Mouse (Mus musculus): ENCODE results near the gene Rad51b. TPM values are rescaled to one million over a fixed set of nuclear protein-coding genes. Genes with fewer than 3 reads are reported as not detected.
A peak's percentile ranks its signal among the peaks of the same experiment; 100 is the strongest.

Rad51b gene
- polyA plus RNA-seq, 1 experiment from 2014 or later = 8.0 TPM

DNA sequence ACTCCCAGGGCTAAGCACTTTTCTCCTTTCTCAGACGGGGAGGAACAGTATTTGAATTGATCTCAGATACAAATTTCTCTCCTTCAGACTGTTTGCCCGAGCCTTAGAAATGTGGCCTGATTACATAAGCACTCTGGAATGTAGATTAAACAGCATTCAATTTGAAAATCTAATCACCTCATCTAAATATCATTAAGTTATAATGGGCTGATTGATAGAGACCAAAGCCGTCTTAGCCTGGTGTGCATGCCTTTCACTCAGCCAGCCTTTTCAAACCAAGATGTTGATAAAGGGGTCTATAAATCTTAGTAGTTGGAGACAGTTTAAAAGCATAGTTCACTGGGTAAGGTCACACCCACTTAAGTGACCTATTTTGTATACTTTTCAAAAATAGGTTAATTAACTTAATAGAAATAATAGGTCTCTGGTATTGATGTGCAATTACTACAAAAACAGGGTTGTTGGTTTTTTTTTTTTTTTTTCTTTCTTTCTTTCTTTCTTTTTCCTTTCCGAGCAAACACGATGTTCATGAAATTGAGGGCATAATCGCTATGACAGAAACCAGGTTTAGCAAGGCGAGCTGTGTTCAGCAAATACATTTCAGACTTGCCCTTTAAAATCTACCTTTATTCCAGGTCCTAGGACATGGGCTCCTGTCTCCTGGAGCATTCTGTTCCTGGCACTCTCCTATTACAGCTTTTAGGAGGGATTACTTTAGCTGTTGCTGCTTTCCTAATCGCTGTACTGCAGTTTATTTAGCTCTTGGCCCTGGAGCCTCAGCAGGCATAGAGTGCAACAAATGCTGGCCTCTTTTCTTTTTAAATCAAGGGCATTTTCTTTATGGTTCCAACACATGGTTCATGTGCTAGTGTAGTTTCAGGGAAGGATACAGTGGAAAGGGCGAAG, 238.7 kb downstream of the Rad51b start:
- WGBS = 14% methylated on average over 9 of the region's 9 CpGs
- no peak for ATAC-seq (ENCODE audit: insufficient number of reproducible peaks, insufficient read depth, low FRiP score, low TSS enrichment, low read depth)
- Histone ChIP-seq H3K27me3 (no peaks in the 10 kb centered on the region), H3K4me3 (replicated peaks) (no peak overlapping the region), H3K27ac (peak overlapping the region; percentile 87), H3K9ac (replicated peaks) (no peak overlapping the region), H3K9me3 (no peaks in the 10 kb centered on the region), H3K36me3 (no peaks in the 10 kb centered on the region), H3K4me1 (replicated peaks) (peaks cover 45% of the 10 kb centered on the region), H3K4me2 (no peak overlapping the region)

DNA sequence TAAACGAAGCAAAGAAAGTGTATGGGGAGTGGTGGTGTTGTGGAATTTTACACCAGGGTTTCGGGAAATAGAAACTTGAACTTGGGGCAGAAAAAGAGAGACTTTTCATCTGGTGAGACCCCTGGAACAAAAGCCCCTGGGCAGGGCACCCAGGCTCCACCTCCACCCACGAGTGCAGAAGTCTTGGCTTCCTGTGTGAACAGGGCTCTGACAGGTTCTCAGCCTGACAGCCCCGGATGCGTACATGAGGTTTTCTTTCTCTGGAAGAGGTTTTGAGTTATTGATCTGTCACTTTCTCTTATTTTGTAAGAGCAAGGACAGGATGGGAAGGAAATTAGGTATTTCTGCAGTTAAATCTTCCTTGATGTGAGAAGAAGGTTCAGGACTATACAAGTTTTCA, 243.1 kb downstream of the Rad51b start:
- H3K4me2 ChIP-seq = no peak overlapping the region
- no peaks in the 10 kb centered on the region for H3K36me3 ChIP-seq
- peaks cover 15% of the 10 kb centered on the region for H3K4me1 ChIP-seq (replicated peaks)
- H3K9me3 ChIP-seq = no peaks in the 10 kb centered on the region
- H3K9ac ChIP-seq (replicated peaks) = no peak overlapping the region
- WGBS = 59% methylated on average over 5 of the region's 5 CpGs
- H3K27me3 ChIP-seq = no peaks in the 10 kb centered on the region
- ATAC-seq (ENCODE audit: insufficient number of reproducible peaks, insufficient read depth, low FRiP score, low TSS enrichment, low read depth) = no peak
- no peak overlapping the region for H3K4me3 ChIP-seq (replicated peaks)
- H3K27ac ChIP-seq = no peak overlapping the region; the same call in 1 of the 2 replicates

DNA sequence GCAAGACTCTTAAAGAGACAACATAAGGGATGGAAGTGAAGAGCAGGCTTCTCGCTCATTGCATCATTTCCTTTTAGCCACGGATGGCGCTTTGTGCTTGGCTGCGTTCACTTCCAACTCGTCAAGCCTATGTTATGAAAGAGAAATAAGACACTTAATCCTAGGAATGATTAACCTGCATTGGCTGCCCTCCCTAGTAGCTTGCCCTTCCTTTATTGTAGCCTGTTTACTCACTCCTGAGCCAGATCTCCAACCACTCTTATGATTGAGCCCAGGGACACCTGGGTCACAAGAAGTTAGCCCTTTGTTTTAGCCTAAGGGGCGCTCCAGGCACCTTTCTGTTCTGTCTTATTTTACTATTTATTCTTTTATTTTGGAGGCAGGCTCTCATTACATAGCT, 244.5 kb downstream of the Rad51b start:
- WGBS = 86% methylated on average over 6 of the region's 6 CpGs
- no peak overlapping the region for H3K4me3 ChIP-seq (replicated peaks)
- no peaks in the 10 kb centered on the region for H3K36me3 ChIP-seq
- H3K4me2 ChIP-seq = no peak overlapping the region
- no peaks in the 10 kb centered on the region for H3K9me3 ChIP-seq
- 0 out of 2 replicates have a peak, but pooled peaks cover 4% of the 10 kb centered on the region for H3K4me1 ChIP-seq (replicated peaks)
- H3K27ac ChIP-seq = no peak overlapping the region
- no peak for ATAC-seq (ENCODE audit: insufficient number of reproducible peaks, insufficient read depth, low FRiP score, low TSS enrichment, low read depth)
- no peak overlapping the region for H3K9ac ChIP-seq (replicated peaks)
- H3K27me3 ChIP-seq = no peaks in the 10 kb centered on the region

DNA sequence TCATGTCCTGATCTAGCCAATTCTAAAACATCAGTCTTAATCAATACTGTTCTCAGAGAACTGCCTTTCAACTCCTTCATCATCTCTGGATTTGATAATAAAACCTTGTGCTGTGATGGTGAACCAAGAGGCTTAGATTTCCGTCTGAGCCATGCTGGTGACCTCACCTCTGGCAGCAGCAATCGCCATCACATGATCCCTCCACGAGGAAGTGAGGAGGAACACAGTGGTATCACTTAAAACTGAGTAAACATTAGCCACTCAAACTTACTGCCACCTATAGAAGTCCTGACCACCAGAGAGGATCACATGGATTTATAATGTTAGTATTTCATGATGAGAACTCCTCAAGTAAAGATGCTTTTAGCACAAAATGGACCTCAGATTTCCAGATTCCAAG, 248.0 kb downstream of the Rad51b start:
- no peak overlapping the region for H3K4me3 ChIP-seq (replicated peaks)
- no peaks in the 10 kb centered on the region for H3K27me3 ChIP-seq
- 68% methylated on average over 3 of the region's 3 CpGs for WGBS
- no peak for ATAC-seq (ENCODE audit: insufficient number of reproducible peaks, insufficient read depth, low FRiP score, low TSS enrichment, low read depth)
- no peaks in the 10 kb centered on the region for H3K36me3 ChIP-seq
- no peaks in the 10 kb centered on the region for H3K9me3 ChIP-seq
- no peak overlapping the region for H3K27ac ChIP-seq
- peaks cover 9% of the 10 kb centered on the region for H3K4me1 ChIP-seq (replicated peaks)
- H3K9ac ChIP-seq (replicated peaks) = no peak overlapping the region
- no peak overlapping the region for H3K4me2 ChIP-seq

DNA sequence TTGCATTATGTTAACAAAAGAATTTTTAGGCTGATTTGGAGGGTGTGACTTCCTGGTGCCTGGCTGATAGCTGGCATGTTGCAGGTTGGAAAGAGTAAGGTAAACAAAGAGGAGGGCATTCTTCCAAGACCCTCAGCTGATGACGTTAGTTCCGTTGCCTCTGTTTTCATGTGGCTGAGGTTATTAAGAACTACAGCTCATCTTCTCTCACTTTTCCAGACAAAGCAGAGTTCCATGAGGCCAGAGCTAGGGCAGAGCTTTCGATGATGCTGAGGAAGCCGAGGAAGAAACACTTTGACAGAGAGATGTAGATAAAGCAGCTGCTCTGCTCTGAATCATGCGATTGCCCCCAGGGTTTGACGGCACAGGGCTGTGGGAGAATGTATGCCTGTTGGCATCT, 250.5 kb downstream of the Rad51b start:
- Histone ChIP-seq H3K27ac (no peak overlapping the region), H3K4me2 (no peak overlapping the region), H3K4me3 (replicated peaks) (no peak overlapping the region), H3K9ac (replicated peaks) (no peak overlapping the region), H3K27me3 (no peaks in the 10 kb centered on the region), H3K4me1 (replicated peaks) (peaks cover 11% of the 10 kb centered on the region), H3K9me3 (no peaks in the 10 kb centered on the region), H3K36me3 (no peaks in the 10 kb centered on the region)
- WGBS = 78% methylated on average over 6 of the region's 6 CpGs
- no peak for ATAC-seq (ENCODE audit: insufficient number of reproducible peaks, insufficient read depth, low FRiP score, low TSS enrichment, low read depth)

DNA sequence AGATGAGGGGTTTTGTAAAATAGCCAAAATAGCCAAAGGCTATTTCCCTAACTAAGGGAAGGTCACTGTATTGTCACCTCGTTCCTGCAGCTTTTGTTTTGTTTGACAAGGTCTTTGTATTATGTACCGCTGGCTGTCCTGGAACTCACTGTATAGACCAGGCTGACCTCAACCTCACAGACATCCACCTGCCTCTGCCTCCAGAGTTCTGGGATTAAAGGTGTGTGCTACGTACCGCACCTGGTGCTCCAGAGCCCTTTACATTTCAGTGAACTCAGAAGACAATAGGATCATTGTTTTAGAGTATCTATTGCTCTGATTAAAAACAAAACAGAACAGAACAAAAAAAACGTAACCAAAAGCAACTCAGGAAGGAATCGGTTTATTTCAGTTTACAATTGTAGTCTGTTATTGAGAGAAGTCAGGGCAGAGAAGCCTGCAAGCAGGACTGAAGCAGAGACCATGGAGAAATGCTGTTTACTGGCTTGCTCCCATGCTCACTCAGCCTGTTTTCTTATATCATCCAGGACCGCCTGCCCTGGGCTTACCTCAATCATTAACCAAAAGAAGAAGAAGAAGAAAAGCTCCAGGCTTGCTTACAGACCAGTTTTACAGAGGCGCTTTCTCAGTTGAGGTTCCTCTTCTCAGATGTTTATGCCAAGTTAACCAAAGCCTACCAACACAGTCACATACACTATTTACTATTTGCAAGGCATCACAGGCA, 251.7 kb downstream of the Rad51b start:
- peaks cover 11% of the 10 kb centered on the region for H3K4me1 ChIP-seq (replicated peaks)
- no peaks in the 10 kb centered on the region for H3K9me3 ChIP-seq
- WGBS = 86% methylated on average over 8 of the region's 8 CpGs
- H3K27me3 ChIP-seq = no peaks in the 10 kb centered on the region
- H3K27ac ChIP-seq = no peak overlapping the region
- H3K9ac ChIP-seq (replicated peaks) = no peak overlapping the region
- H3K4me3 ChIP-seq (replicated peaks) = no peak overlapping the region
- ATAC-seq (ENCODE audit: insufficient number of reproducible peaks, insufficient read depth, low FRiP score, low TSS enrichment, low read depth) = no peak
- H3K4me2 ChIP-seq = no peak overlapping the region
- H3K36me3 ChIP-seq = no peaks in the 10 kb centered on the region

DNA sequence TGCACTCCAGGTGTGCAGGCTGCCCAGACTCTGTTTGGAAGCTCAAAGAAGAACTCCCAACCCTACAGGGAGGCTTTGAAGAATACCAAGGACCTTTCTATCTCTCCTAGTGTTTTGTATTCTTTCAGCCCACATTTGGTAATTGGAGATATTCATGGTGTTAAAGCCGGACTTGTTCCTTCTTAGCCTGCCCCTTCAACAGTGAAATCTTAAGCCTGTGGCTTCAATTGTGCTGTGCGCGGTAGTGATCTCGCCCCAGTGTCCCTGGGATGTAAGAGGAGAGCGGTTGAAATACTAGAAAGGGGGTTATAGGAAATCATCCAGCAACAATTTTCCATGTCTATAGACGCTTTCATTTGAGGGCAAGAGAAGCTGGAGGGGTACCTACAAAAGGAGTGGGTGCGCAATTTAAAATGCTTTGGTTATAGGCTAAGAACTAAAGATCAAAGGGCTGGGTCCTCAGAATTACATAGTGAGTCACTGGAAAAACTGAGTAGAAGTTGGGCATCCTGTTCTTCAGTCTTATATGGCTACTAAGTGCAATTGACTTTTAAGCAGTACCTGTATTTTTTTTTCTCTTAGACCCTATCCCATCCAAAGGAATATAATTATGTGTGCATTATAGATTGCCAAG, 253.1 kb downstream of the Rad51b start:
- Histone ChIP-seq H3K4me1 (replicated peaks) (peaks cover 11% of the 10 kb centered on the region), H3K27ac (no peak overlapping the region), H3K36me3 (no peaks in the 10 kb centered on the region), H3K4me3 (replicated peaks) (no peak overlapping the region), H3K9ac (replicated peaks) (no peak overlapping the region), H3K4me2 (no peak overlapping the region), H3K9me3 (no peaks in the 10 kb centered on the region), H3K27me3 (no peaks in the 10 kb centered on the region)
- no peak for ATAC-seq (ENCODE audit: insufficient number of reproducible peaks, insufficient read depth, low FRiP score, low TSS enrichment, low read depth)
- 92% methylated on average over 7 of the region's 7 CpGs for WGBS

DNA sequence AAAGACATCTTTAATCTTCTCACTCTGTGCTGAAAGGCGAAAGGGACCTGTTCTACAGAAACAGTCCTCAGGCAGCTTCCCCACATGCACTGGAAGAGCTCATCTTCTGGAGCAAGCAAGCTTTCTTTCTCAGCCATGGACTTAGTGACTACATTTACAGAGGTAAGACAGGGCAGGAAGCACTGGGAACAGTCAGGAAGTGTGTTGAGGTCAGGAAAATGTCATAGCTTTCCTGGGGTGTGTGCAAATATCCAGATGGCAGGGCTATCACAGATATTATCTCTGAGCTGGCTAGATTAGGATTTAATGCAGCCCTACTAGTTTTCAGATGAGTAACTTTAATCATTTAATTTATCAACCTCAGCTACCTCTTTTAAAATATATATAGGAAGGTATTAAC, 254.2 kb downstream of the Rad51b start:
- Histone ChIP-seq H3K27me3 (no peaks in the 10 kb centered on the region), H3K4me2 (no peak overlapping the region), H3K4me3 (replicated peaks) (no peak overlapping the region), H3K9ac (replicated peaks) (no peak overlapping the region), H3K36me3 (no peaks in the 10 kb centered on the region), H3K4me1 (replicated peaks) (peaks cover 11% of the 10 kb centered on the region), H3K9me3 (no peaks in the 10 kb centered on the region), H3K27ac (no peak overlapping the region)
- ATAC-seq (ENCODE audit: insufficient number of reproducible peaks, insufficient read depth, low FRiP score, low TSS enrichment, low read depth) = no peak
- 68% methylated on average over 1 of the region's 1 CpGs for WGBS

DNA sequence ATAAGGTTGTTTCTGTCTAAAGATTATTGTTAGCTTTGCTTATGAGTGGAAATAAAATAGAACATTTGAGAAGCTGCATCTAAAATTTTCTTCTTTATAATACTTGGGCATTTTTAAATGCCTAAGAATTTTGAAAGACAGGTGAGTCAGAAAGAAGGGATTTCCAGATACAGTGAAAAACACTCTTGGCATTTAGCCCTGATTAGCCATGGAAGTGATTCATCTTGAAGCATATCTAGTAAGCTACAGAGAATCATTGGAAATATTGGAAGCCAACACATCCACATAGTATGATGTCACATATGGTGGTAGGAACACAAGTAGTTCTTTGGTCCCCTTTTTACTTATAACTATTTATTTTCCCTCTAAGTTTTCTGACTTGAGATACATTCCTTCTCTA, 256.0 kb downstream of the Rad51b start:
- H3K27ac ChIP-seq = no peak overlapping the region
- peaks cover 11% of the 10 kb centered on the region for H3K4me1 ChIP-seq (replicated peaks)
- H3K36me3 ChIP-seq = no peaks in the 10 kb centered on the region
- no peak overlapping the region for H3K9ac ChIP-seq (replicated peaks)
- no peaks in the 10 kb centered on the region for H3K27me3 ChIP-seq
- no peak overlapping the region for H3K4me2 ChIP-seq
- H3K4me3 ChIP-seq (replicated peaks) = no peak overlapping the region
- H3K9me3 ChIP-seq = no peaks in the 10 kb centered on the region
- no peak for ATAC-seq (ENCODE audit: insufficient number of reproducible peaks, insufficient read depth, low FRiP score, low TSS enrichment, low read depth)

DNA sequence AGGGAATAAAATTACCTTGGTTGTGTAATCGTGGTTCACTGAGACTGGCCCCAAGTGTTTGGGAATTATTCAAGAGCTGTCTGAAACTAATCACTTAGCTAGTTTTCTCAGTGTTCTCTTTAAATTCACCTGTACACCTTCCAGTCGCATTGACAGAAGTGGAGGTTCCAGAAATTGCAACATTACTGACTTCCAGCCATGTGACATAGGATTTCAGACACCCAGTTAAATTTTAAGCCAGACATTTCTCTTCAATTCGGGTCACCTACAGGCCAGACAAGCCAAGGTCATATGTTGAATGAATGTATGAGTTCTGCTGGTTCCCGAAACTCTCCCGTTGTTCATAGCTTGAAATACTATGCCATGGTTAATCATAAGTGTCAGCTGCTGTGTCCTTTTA, 260.8 kb downstream of the Rad51b start:
- peaks cover 12% of the 10 kb centered on the region; the same call in 1 of the 2 replicates for H3K4me1 ChIP-seq (replicated peaks)
- no peaks in the 10 kb centered on the region for H3K9me3 ChIP-seq
- H3K27me3 ChIP-seq = no peaks in the 10 kb centered on the region
- H3K27ac ChIP-seq = no peak overlapping the region
- no peak overlapping the region for H3K9ac ChIP-seq (replicated peaks)
- ATAC-seq (ENCODE audit: insufficient number of reproducible peaks, insufficient read depth, low FRiP score, low TSS enrichment, low read depth) = no peak
- 75% methylated on average over 5 of the region's 5 CpGs for WGBS
- no peaks in the 10 kb centered on the region for H3K36me3 ChIP-seq
- no peak overlapping the region for H3K4me3 ChIP-seq (replicated peaks)
- H3K4me2 ChIP-seq = no peak overlapping the region

DNA sequence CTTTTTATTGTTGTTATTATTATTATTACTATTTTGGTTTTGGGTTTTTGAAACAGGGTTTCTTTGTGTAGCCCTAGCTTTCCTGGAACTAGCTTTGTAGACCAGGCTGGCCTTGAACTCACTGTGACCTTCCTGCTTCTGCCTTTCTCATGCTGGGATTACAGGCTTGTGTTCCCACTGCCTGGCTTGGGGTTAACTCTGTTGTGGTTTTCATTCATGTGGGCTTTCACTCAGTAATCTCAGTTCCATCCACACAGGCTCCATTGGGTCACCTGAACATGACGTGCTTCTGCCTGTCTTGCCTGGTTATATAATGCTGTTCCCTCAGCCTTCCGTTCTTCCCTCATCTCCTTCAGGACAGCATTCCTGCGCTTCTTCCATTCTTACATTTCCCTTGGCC, 261.6 kb downstream of the Rad51b start:
- Histone ChIP-seq H3K27me3 (no peaks in the 10 kb centered on the region), H3K4me1 (replicated peaks) (peaks cover 12% of the 10 kb centered on the region; the same call in 1 of the 2 replicates), H3K4me2 (no peak overlapping the region), H3K9ac (replicated peaks) (no peak overlapping the region), H3K4me3 (replicated peaks) (no peak overlapping the region), H3K9me3 (no peaks in the 10 kb centered on the region), H3K36me3 (no peaks in the 10 kb centered on the region), H3K27ac (no peak overlapping the region)
- 90% methylated on average over 3 of the region's 3 CpGs for WGBS
- ATAC-seq (ENCODE audit: insufficient number of reproducible peaks, insufficient read depth, low FRiP score, low TSS enrichment, low read depth) = no peak
